Mouse (Mus musculus) kidney, adult 2 months (tissue): Measurements from ENCODE around the gene Slc6a1.

Experiments
- CTCF ChIP-seq: fragments of 200-500 bp; conservative IDR thresholded peaks from 2 replicates; pipeline ENCODE4 v1.5.1; 2011; ENCODE audit warnings: low read depth, mild to moderate bottlenecking, control low read depth, low read length, moderate library complexity, mixed read lengths; ENCODE audit not compliant: insufficient read depth, insufficient read length
- POLR2A ChIP-seq: fragments of 200-500 bp; IDR thresholded peaks from one replicate; pipeline ENCODE4 v1.6.1; 2011; ENCODE audit warnings: low read depth, low read length, control low read depth

DNA sequence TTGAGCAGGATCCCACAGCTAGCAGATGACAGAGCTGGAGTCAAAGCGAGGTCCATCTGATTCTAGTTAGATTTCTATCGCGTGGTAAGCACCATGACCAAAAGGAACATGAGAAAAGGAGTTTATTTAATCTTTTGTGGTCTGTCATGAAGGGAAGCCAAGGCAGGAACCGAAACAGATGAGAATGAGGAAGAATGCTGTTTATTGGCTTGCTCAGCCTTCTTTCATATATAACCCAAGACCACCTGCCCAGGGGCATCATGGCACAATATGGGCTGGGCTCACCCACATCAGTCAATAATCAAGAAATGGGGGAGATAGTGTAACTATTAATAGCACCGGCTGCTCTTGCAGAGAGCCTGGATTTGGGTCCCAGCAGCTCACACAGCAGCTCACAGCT lies 82.3 kb downstream of the Slc6a1 start:
- TF ChIP-seq CTCF = no peak
- TF ChIP-seq POLR2A = no peak
